Mouse (Mus musculus) cerebellum, adult (tissue): ENCODE data around the gene Dusp27.
"Not testable (repeated sequence)": the region's sequence is repeated elsewhere in the genome, so short reads cannot be mapped to it uniquely, and the experiment has no call there.

Experiments
- ATAC-seq: cut with Nextera tagmentation; 2 replicates; pipeline ENCODE4 v1.9.2; 2017; ENCODE audit warnings: mild to moderate bottlenecking, moderate library complexity, mixed read lengths; ENCODE audit not compliant: insufficient number of reproducible peaks, low FRiP score, low TSS enrichment

Gene Dusp27

DNA sequence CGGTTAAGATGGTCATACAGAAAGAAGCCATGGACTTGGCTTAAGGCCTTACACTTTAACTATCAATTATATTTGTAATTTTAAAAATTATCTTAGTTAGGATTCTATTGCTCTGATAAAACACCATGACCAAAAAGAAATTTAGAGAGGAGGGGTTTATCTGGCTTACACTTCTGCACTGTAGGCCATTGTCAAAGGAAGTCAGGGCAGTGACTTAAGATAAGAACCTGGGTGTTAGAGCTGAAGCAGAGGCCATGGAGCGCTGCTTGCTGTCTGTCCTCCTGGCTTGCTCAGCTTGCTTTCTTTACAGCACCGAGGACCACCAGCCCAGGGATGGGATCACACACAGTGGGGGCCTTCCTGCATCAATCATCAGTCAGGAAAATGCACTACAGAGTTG lies 19.9 kb upstream of the Dusp27 start:
- ATAC-seq: no peak

DNA sequence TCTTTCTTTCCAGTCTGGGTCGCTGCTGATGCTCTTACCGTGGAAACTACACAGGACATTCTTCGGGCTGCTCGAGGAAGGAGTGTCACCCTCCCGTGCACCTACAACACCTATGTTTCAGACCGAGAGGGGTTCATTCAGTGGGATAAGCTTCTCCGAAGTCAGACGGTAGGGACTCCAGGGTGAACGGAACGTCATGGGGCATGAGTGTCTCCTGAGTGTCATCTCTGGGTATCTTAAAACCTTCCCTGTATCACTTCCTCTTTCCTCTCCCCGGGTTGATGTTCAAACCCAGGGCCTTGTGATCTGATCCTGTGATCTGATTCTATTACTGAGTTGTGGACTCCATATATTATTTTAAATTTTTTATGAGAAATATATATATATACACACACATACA lies 18.9 kb upstream of the Dusp27 start:
- no peak for ATAC-seq

- no peak for ATAC-seq
These were observed 14.6 kb upstream of the Dusp27 start for GRCm38 (mm10) chr1:166142369-166142768.

- ATAC-seq: not testable (repeated sequence)
These were observed 14.1 kb upstream of the Dusp27 start for GRCm38 (mm10) chr1:166141868-166142267.

DNA sequence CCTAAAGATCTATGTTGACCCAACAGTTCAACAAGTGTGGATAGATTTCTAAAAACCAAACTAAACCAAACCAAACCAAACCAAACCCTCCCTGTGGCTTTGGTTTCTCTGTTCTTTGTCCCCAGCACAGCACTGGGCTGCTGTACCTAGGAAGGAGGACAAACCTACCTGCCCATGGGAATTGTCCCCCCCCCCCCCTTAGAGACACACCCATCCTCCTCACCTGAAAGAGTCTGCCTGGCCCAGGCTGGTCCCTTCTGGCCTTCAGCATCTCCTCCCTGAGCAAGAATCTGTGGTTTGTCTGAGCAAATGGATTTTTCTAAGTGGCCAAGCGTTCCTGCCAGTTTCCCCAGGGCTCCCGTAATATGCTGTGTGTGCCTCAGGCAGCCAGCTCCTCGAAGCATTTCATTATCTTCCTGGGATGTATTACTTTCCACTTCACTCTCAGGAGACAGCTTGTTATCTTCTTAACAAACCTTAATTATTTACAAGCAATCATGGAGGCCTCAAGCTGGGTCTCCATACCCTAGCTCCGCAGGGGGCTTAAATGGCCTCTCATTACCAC lies 12.0 kb upstream of the Dusp27 start:
- ATAC-seq: no peak

DNA sequence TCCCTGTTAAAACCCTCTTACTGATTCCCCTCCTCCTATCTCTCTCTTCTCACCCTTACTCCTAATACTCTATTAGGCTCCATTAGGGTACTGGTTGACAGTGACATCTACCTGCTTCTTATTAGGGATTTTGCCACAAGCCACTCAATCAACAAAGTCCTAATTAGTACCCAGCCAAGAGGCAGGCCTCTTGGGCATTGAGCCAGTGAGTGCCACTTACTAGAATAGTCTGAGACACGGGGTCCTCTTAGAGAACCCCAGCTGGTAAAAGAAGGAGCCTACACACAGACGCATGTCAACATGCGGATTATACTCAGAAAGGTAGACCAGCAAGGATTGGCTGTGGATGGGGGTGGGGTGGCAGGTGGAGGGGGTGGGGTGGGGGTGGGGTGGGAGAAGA lies 11.4 kb upstream of the Dusp27 start:
- no peak for ATAC-seq

DNA sequence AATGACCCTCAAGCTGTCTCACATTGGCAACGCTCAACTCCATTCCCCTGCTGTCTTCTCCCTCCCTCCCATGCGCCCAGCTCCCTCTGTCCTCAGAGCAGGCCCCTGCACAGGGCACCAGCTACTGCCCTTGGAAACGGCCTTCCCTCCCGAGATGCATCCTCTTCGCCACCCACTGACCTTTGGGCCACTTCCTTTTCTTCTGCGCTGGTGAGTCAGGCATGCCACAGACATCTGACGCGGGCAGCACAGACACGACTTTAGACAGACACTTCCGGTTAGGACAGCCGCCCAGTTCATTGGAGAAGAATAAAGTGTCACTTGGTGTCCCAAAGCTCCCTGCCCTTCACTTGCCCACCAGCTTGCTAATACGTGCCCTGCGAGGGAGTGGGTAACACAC lies 10.4 kb upstream of the Dusp27 start:
- no peak for ATAC-seq

- ATAC-seq: no peak
These were observed 9.7 kb upstream of the Dusp27 start for GRCm38 (mm10) chr1:166137244-166137938.

- no peak for ATAC-seq
These were observed 7.5 kb upstream of the Dusp27 start for GRCm38 (mm10) chr1:166135091-166135740.

DNA sequence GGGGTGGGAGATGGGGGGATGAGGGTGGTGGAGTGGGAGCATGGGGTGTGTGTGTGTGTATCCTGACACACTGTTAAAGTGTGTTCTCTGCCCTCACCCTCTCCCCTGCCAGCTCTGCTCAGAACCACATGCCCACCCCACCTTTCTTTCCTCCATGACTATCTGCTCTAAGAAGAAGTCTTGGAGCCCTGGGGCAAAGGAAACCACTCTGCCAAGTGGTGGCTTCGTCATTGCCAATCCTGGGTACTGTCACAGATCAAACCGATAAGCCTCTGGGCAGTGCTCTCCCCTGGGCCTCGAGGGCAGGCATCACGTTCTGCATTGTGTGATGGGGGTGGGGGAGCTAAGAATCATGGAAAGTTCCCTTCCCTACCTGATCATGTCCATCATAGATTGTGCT lies 4.6 kb upstream of the Dusp27 start:
- no peak for ATAC-seq

DNA sequence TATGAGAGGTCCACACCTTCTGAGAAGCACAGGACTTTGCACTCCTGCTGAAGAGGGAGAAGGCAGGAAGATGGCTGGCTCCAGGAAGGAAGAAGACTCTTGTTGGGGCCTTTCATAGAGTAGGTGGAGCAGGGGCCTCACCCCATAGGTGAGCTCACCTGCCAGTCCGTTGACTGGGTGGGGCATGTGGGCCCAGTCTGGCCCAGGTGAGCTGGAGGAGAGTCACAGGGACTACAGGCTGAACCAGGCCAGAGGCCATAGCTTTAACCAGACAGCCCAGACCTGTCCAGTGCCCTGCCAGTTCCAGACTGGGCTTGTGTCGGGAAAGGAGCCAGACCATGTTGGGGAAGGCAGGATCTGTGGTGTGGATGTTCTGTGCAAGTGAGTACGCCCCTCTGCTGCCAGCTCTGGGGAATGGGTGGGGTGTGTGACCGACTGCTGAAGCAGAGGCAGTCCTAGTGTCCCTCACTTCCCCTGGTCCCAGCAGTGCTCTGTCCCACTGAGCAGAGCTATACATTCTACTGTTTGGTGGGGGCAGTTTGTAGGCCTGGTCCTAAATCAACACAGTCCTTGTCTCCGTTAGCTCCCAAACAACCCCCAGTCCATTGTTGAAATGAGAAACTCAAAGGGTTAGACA lies 2.6 kb upstream of the Dusp27 start, which contains the start of gene Gpa33:
Gene Gpa33 (plus strand): TSS at position 15 of the 637 bp plus-strand sequence.
- ATAC-seq: no peak

DNA sequence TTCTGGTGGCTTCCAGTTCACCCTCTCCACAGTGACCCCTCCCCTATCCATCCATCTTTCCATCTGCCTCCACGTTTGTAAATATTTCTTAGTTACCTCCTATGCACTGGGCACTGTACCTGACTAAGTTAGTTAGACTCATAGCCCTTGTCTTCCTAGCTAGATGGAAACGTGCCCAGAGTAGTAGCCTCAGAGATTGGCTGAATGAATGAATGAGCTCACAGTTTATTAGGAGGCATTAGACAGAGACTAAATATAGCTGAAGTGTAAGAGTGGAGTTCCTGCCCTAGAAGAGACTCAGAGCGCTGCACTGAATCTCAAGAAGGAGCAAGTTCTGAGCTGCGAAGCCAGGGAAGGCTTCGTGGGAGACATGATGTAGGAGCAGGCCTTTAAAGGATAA lies 829 bp upstream of the Dusp27 start:
- ATAC-seq: no peak

DNA sequence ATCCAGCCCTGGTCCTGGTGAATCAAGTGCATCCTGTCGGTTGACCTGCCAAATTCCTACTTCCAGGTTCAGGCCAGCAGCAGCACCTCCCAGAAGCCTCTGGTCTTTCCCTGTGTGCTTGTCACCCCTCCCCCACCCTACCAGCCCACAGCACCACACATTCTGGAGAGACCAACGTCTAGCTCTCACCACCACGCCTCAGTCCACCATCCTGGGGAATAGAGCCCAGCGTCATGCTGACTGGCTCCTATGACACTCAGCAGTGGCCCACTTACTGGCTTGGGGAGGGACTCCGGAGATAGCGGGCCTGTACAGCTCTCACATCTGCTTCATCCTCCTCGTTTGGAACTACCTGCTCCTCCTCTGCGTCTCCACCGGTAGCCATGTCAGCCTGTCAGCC lies 927 bp downstream of the Dusp27 start:
- no peak for ATAC-seq

- no peak for ATAC-seq
These were observed 1.4 kb downstream of the Dusp27 start for GRCm38 (mm10) chr1:166126290-166126689.

GRCm38 (mm10) chr1:166124932-166125593 lies 2.7 kb downstream of the Dusp27 start:
- no peak for ATAC-seq

DNA sequence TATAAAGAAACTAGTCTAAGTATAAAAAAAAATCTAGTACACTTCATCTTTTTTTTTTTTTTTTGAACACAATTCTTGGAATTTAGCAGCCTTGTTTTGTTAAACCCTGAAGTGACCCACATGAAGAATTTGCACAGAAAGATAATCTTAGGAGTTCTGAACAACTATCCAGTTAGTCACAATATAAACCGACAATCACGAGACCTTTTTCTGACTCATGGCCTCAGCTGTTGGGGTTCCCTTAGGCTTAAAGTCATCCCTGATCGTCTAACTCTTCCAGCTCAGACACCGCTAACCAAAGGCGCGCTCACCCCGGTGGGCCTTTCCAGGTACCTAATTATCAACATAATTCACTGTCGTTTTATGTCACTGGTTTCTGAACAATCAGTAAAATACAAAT lies 4.0 kb downstream of the Dusp27 start:
- ATAC-seq: no peak

GRCm38 (mm10) chr1:166123045-166123444 lies 4.7 kb downstream of the Dusp27 start:
- ATAC-seq: no peak

GRCm38 (mm10) chr1:166122114-166122513 lies 5.6 kb downstream of the Dusp27 start:
- ATAC-seq: no peak

GRCm38 (mm10) chr1:166117866-166118639 lies 9.7 kb downstream of the Dusp27 start:
- ATAC-seq: no peak

DNA sequence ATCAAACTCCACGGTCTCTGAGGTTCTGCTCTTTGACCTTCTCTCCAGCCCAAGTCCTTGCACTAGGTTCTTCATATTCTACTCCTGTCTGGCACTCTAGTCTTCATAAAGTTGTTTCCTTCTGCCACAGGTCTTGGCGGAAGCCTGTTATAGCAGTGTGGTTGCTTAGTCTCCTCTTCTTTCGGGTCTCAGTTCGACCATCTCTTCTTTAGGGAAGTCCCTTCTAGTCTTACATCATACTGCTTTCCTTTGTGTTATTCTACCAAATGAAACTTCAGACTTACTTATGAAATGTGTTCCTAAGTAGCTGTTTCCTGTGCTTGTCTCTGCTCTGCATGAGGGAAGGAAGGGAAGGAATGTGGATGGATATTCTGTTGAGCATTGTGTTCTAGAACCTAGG lies 12.0 kb downstream of the Dusp27 start:
- no peak for ATAC-seq
